Mouse (Mus musculus): Measurements from ENCODE around the gene Ang.

GRCm38 (mm10) chr14:51081035-51081434, 9.9 kb upstream of the Ang start:
- TF ChIP-seq CHD1 (IDR thresholded peaks at IDR 0.05; ENCODE audit: low read depth, low read length) (no peak), CTCF (IDR thresholded peaks at IDR 0.05 in 2 of 3, conservative IDR thresholded peaks at IDR 0.05 in 1 of 3; ENCODE audit: control insufficient read depth in 1 of 3, insufficient read depth in 1 of 3, low read depth in 2 of 3, low read length in 3 of 3, poor library complexity in 1 of 3, severe bottlenecking in 1 of 3) (no peak), SMC3 (IDR thresholded peaks at IDR 0.05; ENCODE audit: low read depth, low read length) (no peak), MAX (IDR thresholded peaks at IDR 0.05; ENCODE audit: low read length) (no peak), SIN3A (IDR thresholded peaks at IDR 0.05; ENCODE audit: low read length) (no peak), ZNF384 (IDR thresholded peaks at IDR 0.05; ENCODE audit: low read depth, low read length) (no peak), POLR2A (IDR thresholded peaks at IDR 0.05; ENCODE audit: control insufficient read depth in 1 of 2, insufficient read depth in 1 of 2, low read depth in 1 of 2, low read length in 2 of 2, poor library complexity in 1 of 2) (no peak), HCFC1 (IDR thresholded peaks at IDR 0.05; ENCODE audit: low read depth, low read length) (no peak)
